Mouse (Mus musculus) heart, adult 8-10 months (tissue): Measurements from ENCODE around the gene Mlh3. TPM values are rescaled to one million over a fixed set of nuclear protein-coding genes. Genes with fewer than 3 reads are reported as not detected.
"Not testable (repeated sequence)": the region's sequence is repeated elsewhere in the genome, so short reads cannot be mapped to it uniquely, and the experiment has no call there.

ENCODE experiments used
- DNase-seq: peaks from one replicate; pipeline ENCODE4 v3.0.0; 2022; ENCODE audit warnings: low spot score
- total RNA-seq, 4 experiments: library from RNA; stranded (reverse); gene quantifications; 2 replicates each; pipeline ENCODE4 v1.2.4; 2022

Mlh3 gene
- total RNA-seq: 10 to 100 TPM in 2 of 4 experiments, 1 to 10 TPM in 2; 9.4 to 11.3 (median 10.3) TPM

- peak; percentile 74 for DNase-seq
Observed at GRCm38 (mm10) chr12:85270319-85270718, at the start of gene Mlh3. Mlh3 (minus strand) TSS chr12:85270599.

- DNase-seq: no peak
Observed at GRCm38 (mm10) chr12:85308651-85309050, 38.3 kb upstream of the Mlh3 start.

GRCm38 (mm10) chr12:85305247-85305892, 35.0 kb upstream of the Mlh3 start:
- DNase-seq: peak; percentile 87

- DNase-seq: no peak
Observed at GRCm38 (mm10) chr12:85304725-85305124, 34.3 kb upstream of the Mlh3 start.

GRCm38 (mm10) chr12:85303256-85303655, 32.9 kb upstream of the Mlh3 start:
- DNase-seq: no peak

- no peak for DNase-seq
Observed at GRCm38 (mm10) chr12:85298835-85299180, 28.4 kb upstream of the Mlh3 start.

- no peak for DNase-seq
Observed at GRCm38 (mm10) chr12:85298127-85298834, 27.9 kb upstream of the Mlh3 start.

GRCm38 (mm10) chr12:85297345-85297997, 27.1 kb upstream of the Mlh3 start:
- no peak for DNase-seq

- DNase-seq: no peak
Observed at GRCm38 (mm10) chr12:85296915-85297314, 26.5 kb upstream of the Mlh3 start.

- DNase-seq: no peak
Observed at GRCm38 (mm10) chr12:85295506-85295905, 25.1 kb upstream of the Mlh3 start.

GRCm38 (mm10) chr12:85292906-85293305, 22.5 kb upstream of the Mlh3 start:
- DNase-seq: no peak

- no peak for DNase-seq
Observed at GRCm38 (mm10) chr12:85292288-85292687, 21.9 kb upstream of the Mlh3 start.

GRCm38 (mm10) chr12:85291541-85291940, 21.1 kb upstream of the Mlh3 start:
- no peak for DNase-seq

GRCm38 (mm10) chr12:85290633-85291032, 20.2 kb upstream of the Mlh3 start:
- DNase-seq: no peak

- DNase-seq: no peak
Observed at GRCm38 (mm10) chr12:85289157-85290000, 19.0 kb upstream of the Mlh3 start.

- DNase-seq: peak; percentile 91
Observed at GRCm38 (mm10) chr12:85288486-85289156, 18.2 kb upstream of the Mlh3 start, which contains the start of gene Zc2hc1c. Zc2hc1c (plus strand) TSS chr12:85288591.

- DNase-seq: no peak
Observed at GRCm38 (mm10) chr12:85287809-85288485, 17.5 kb upstream of the Mlh3 start, which contains the start of gene Acyp1. Acyp1 (minus strand) TSS chr12:85288438.

- no peak for DNase-seq
Observed at GRCm38 (mm10) chr12:85286941-85287340, 16.5 kb upstream of the Mlh3 start.

GRCm38 (mm10) chr12:85284996-85285395, 14.6 kb upstream of the Mlh3 start:
- DNase-seq: no peak

GRCm38 (mm10) chr12:85284331-85284730, 13.9 kb upstream of the Mlh3 start:
- DNase-seq: no peak

- not testable (repeated sequence) for DNase-seq
Observed at GRCm38 (mm10) chr12:85281756-85282155, 11.4 kb upstream of the Mlh3 start.
